Mouse (Mus musculus) limb, embryonic 12.5 days (tissue): ENCODE data around the gene Gm5136. TPM values are rescaled to one million over a fixed set of nuclear protein-coding genes. Genes with fewer than 3 reads are reported as not detected.

Source experiments
- ATAC-seq: fragments of 200-750 bp; cut with Nextera tagmentation; 2 replicates; pipeline ENCODE4 v1.8.0; 2017; ENCODE audit warnings: low read depth, moderate TSS enrichment; ENCODE audit not compliant: insufficient number of reproducible peaks, insufficient read depth, low FRiP score, low TSS enrichment
- H3K27ac ChIP-seq: fragments of 300-500 bp; sonication (generic); 2 replicates; pipeline ENCODE4 v1.5.1; 2016; ENCODE audit warnings: mild to moderate bottlenecking, moderate library complexity
- H3K27me3 ChIP-seq: fragments of 300-500 bp; sonication (generic); 2 replicates; pipeline ENCODE4 v1.6.1; 2016; ENCODE audit warnings: mild to moderate bottlenecking, moderate library complexity
- H3K36me3 ChIP-seq: fragments of 300-500 bp; sonication (generic); 2 replicates; pipeline ENCODE4 v1.6.1; 2016; ENCODE audit warnings: mild to moderate bottlenecking, moderate library complexity
- H3K4me1 ChIP-seq: fragments of 300-500 bp; sonication (generic); replicated peaks from 2 replicates; pipeline ENCODE4 v1.6.1; 2016
- H3K4me2 ChIP-seq: fragments of 300-500 bp; sonication (generic); 2 replicates; pipeline ENCODE4 v1.6.1; 2016; ENCODE audit warnings: mild to moderate bottlenecking, moderate library complexity
- H3K4me3 ChIP-seq: fragments of 300-500 bp; sonication (generic); replicated peaks from 2 replicates; pipeline ENCODE4 v1.5.1; 2016; ENCODE audit warnings: mild to moderate bottlenecking
- H3K9ac ChIP-seq: fragments of 300-500 bp; sonication (generic); replicated peaks from 2 replicates; pipeline ENCODE4 v1.6.1; 2016; ENCODE audit warnings: mild to moderate bottlenecking, moderate library complexity
- H3K9me3 ChIP-seq: fragments of 300-500 bp; sonication (generic); 2 replicates; pipeline ENCODE4 v1.6.1; 2016; ENCODE audit warnings: mild to moderate bottlenecking, moderate library complexity
- WGBS: fragments of 180-500 bp; shearing (Covaris S2); methylation state at CpG from one replicate; pipeline ENCODE4 v1.1.7; 2016; 5-methylcytosine and 5-hydroxymethylcytosine counted together
- polyA plus RNA-seq: library from polyadenylated mRNA; unstranded; fragments of >200 nt; fragmentation: Nextera tagmentation; extraction: Ambion mirVana; gene quantifications from 2 replicates; pipeline ENCODE4 v1.2.1, GENCODE M21; 2016

Gm5136 gene
- polyA plus RNA-seq: not detected in 2 replicates

GRCm38 (mm10) chr10:108699946-108700345, at the start of gene Gm5136:
Gene Gm5136 (minus strand): TSS chr10:108700160.
- no peak within 1 kb of the TSS for H3K27ac ChIP-seq
- no peak within 1 kb of the TSS for H3K4me3 ChIP-seq
- no peak within 1 kb of the TSS for H3K9ac ChIP-seq
- H3K36me3 ChIP-seq: no peaks in the 10 kb centered on the region
- no peak for ATAC-seq
- WGBS: 97% methylated on average over 9 of the region's 9 CpGs
- H3K4me1 ChIP-seq: no peaks in the 10 kb centered on the region
- H3K9me3 ChIP-seq: no peaks in the 10 kb centered on the region
- H3K27me3 ChIP-seq: no peaks in the 10 kb centered on the region
- H3K4me2 ChIP-seq: no peak within 1 kb of the TSS

GRCm38 (mm10) chr10:108743759-108744158, 43.8 kb upstream of the Gm5136 start:
- no peak overlapping the region for H3K27ac ChIP-seq
- H3K4me2 ChIP-seq: no peak overlapping the region
- 91% methylated on average over 2 of the region's 2 CpGs for WGBS
- no peak overlapping the region for H3K4me3 ChIP-seq
- ATAC-seq: no peak
- no peaks in the 10 kb centered on the region for H3K9me3 ChIP-seq
- no peaks in the 10 kb centered on the region for H3K36me3 ChIP-seq
- no peaks in the 10 kb centered on the region for H3K27me3 ChIP-seq
- no peak overlapping the region for H3K9ac ChIP-seq
- no peaks in the 10 kb centered on the region for H3K4me1 ChIP-seq

GRCm38 (mm10) chr10:108733982-108734381, 34.0 kb upstream of the Gm5136 start:
- 63% methylated on average over 2 of the region's 2 CpGs for WGBS
- Histone ChIP-seq H3K4me3 (no peak overlapping the region), H3K27me3 (no peaks in the 10 kb centered on the region), H3K9ac (no peak overlapping the region), H3K36me3 (no peaks in the 10 kb centered on the region), H3K4me1 (no peaks in the 10 kb centered on the region), H3K4me2 (no peak overlapping the region), H3K9me3 (0 out of 2 replicates have a peak, but pooled peaks cover 4% of the 10 kb centered on the region), H3K27ac (no peak overlapping the region)
- peak; percentile 52; the same call in 1 of the 2 replicates for ATAC-seq

GRCm38 (mm10) chr10:108728961-108729360, 29.0 kb upstream of the Gm5136 start:
- Histone ChIP-seq H3K4me3 (no peak overlapping the region), H3K9me3 (0 out of 2 replicates have a peak, but pooled peaks cover 4% of the 10 kb centered on the region), H3K4me1 (no peaks in the 10 kb centered on the region), H3K27me3 (no peaks in the 10 kb centered on the region), H3K27ac (no peak overlapping the region), H3K4me2 (no peak overlapping the region), H3K36me3 (no peaks in the 10 kb centered on the region), H3K9ac (no peak overlapping the region)
- ATAC-seq: no peak
- WGBS: 64% methylated on average over 8 of the region's 8 CpGs

GRCm38 (mm10) chr10:108726391-108726790, 26.4 kb upstream of the Gm5136 start:
- H3K4me2 ChIP-seq: no peak overlapping the region
- 79% methylated on average over 4 of the region's 4 CpGs for WGBS
- no peaks in the 10 kb centered on the region for H3K27me3 ChIP-seq
- no peaks in the 10 kb centered on the region for H3K36me3 ChIP-seq
- H3K27ac ChIP-seq: no peak overlapping the region
- H3K9ac ChIP-seq: no peak overlapping the region
- H3K4me3 ChIP-seq: no peak overlapping the region
- no peaks in the 10 kb centered on the region for H3K4me1 ChIP-seq
- no peak for ATAC-seq
- no peaks in the 10 kb centered on the region for H3K9me3 ChIP-seq

- WGBS: 93% methylated on average over 3 of the region's 3 CpGs
These were observed 24.9 kb upstream of the Gm5136 start for GRCm38 (mm10) chr10:108724878-108725277.

GRCm38 (mm10) chr10:108710514-108710913, 10.6 kb upstream of the Gm5136 start:
- Histone ChIP-seq H3K9ac (no peak overlapping the region), H3K27me3 (no peaks in the 10 kb centered on the region), H3K4me3 (no peak overlapping the region), H3K36me3 (no peaks in the 10 kb centered on the region), H3K4me1 (no peaks in the 10 kb centered on the region), H3K9me3 (no peaks in the 10 kb centered on the region), H3K4me2 (no peak overlapping the region), H3K27ac (no peak overlapping the region)
- WGBS: 55% methylated on average over 5 of the region's 5 CpGs
- no peak for ATAC-seq

More at GRCm38 (mm10) chr10:108724878-108725277, 24.9 kb upstream of the Gm5136 start:
- Histone ChIP-seq H3K36me3 (no peaks in the 10 kb centered on the region), H3K9ac (no peak overlapping the region), H3K4me3 (no peak overlapping the region), H3K27ac (no peak overlapping the region), H3K4me1 (no peaks in the 10 kb centered on the region), H3K27me3 (no peaks in the 10 kb centered on the region), H3K4me2 (no peak overlapping the region), H3K9me3 (no peaks in the 10 kb centered on the region)
- no peak for ATAC-seq

GRCm38 (mm10) chr10:108705658-108706057, 5.7 kb upstream of the Gm5136 start:
- WGBS: 85% methylated on average over 3 of the region's 3 CpGs
- Histone ChIP-seq H3K4me3 (no peak overlapping the region), H3K9ac (no peak overlapping the region), H3K27me3 (no peaks in the 10 kb centered on the region), H3K27ac (no peak overlapping the region), H3K4me1 (no peaks in the 10 kb centered on the region), H3K36me3 (no peaks in the 10 kb centered on the region), H3K4me2 (no peak overlapping the region), H3K9me3 (no peaks in the 10 kb centered on the region)
- no peak for ATAC-seq

- Histone ChIP-seq H3K27ac (no peak overlapping the region), H3K36me3 (no peaks in the 10 kb centered on the region), H3K4me3 (no peak overlapping the region), H3K9ac (no peak overlapping the region), H3K9me3 (no peaks in the 10 kb centered on the region), H3K4me2 (no peak overlapping the region), H3K27me3 (no peaks in the 10 kb centered on the region), H3K4me1 (no peaks in the 10 kb centered on the region)
- ATAC-seq: no peak
- WGBS: 88% methylated on average over 14 of the region's 14 CpGs
These were observed 1.6 kb upstream of the Gm5136 start for GRCm38 (mm10) chr10:108701361-108702128.

- Histone ChIP-seq H3K4me3 (no peak overlapping the region), H3K4me2 (no peak overlapping the region), H3K36me3 (no peaks in the 10 kb centered on the region), H3K27ac (no peak overlapping the region), H3K27me3 (no peaks in the 10 kb centered on the region), H3K4me1 (no peaks in the 10 kb centered on the region), H3K9me3 (no peaks in the 10 kb centered on the region), H3K9ac (no peak overlapping the region)
- WGBS: 66% methylated on average over 5 of the region's 5 CpGs
- no peak for ATAC-seq
These were observed 2.9 kb downstream of the Gm5136 start for GRCm38 (mm10) chr10:108697062-108697461.

- Histone ChIP-seq H3K27me3 (no peaks in the 10 kb centered on the region), H3K9ac (no peak overlapping the region), H3K27ac (no peak overlapping the region), H3K4me1 (no peaks in the 10 kb centered on the region), H3K36me3 (no peaks in the 10 kb centered on the region), H3K9me3 (no peaks in the 10 kb centered on the region), H3K4me3 (no peak overlapping the region), H3K4me2 (no peak overlapping the region)
- WGBS: 71% methylated on average over 9 of the region's 9 CpGs
- ATAC-seq: no peak
These were observed 9.0 kb downstream of the Gm5136 start for GRCm38 (mm10) chr10:108690954-108691353.

- Histone ChIP-seq H3K36me3 (no peaks in the 10 kb centered on the region), H3K27ac (no peak overlapping the region), H3K4me3 (no peak overlapping the region), H3K9ac (no peak overlapping the region), H3K4me1 (no peaks in the 10 kb centered on the region), H3K27me3 (no peaks in the 10 kb centered on the region), H3K4me2 (no peak overlapping the region), H3K9me3 (no peaks in the 10 kb centered on the region)
- 83% methylated on average over 4 of the region's 4 CpGs for WGBS
- no peak for ATAC-seq
These were observed 13.3 kb downstream of the Gm5136 start for GRCm38 (mm10) chr10:108686696-108687095.
